Comparison of ENCODE assay signal across 10 mouse cellular contexts in the genomic region with DNA sequence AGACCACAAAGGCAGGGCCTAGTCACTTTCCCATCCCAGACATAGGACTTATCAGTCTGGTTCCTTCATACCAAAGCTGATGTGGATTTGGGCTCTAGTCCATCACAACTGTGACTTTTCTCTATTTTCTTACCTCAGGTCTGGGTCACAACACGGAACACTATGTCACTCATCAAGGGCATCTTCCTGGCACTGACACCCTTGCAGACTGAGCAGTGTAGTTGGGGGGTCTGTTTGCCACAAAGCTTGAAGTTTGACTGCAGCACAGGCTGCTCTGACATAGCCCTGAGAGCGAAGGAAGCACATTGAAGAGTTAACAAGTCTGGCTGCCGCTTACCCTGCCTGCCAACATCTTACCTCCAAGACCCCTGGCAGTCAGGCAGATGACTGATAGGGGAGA. TPM values are rescaled to one million over a fixed set of nuclear protein-coding genes. Genes with fewer than 3 reads are reported as not detected.
A peak's percentile ranks its signal among the peaks of the same experiment; 100 is the strongest.
DNase-seq lines count a peak whose midpoint lies in the region; ATAC-seq lines count a peak whose summit lies in the region.
"Had no signal": no experiment of that assay in that cellular context is flagged by ENCODE, and none has a peak within 500 bp of the region (broad histone marks: within the 10 kb centered on the region; RNA-seq: fewer than 3 reads in every experiment).

No protein-coding gene starts in this region.

- H3K4me2 ChIP-seq in neural tube, embryonic 11.5 days (ENCODE audit: low read depth): peak overlapping the region; percentile 25; the same call in 1 of the 2 replicates
- peak overlapping the region; percentile 98 for H3K4me2 ChIP-seq in limb, embryonic 12.5 days
- peak overlapping the region; percentile 99 for H3K4me2 ChIP-seq in neural tube, embryonic 14.5 days (ENCODE audit: low read depth, low read length)

- 0 out of 2 replicates have a peak, but pooled peaks cover 2% of the 10 kb centered on the region for H3K9me3 ChIP-seq in erythroblast, embryonic 14.5 days (ENCODE audit: control insufficient read depth, low read length)
- H3K9me3 ChIP-seq in neural tube, embryonic 11.5 days (ENCODE audit: control insufficient read depth, low read length): no peaks in the 10 kb centered on the region
- H3K9me3 ChIP-seq in limb, embryonic 12.5 days: no peaks in the 10 kb centered on the region
- H3K9me3 ChIP-seq in neural tube, embryonic 14.5 days (ENCODE audit: control insufficient read depth, low read length): no peaks in the 10 kb centered on the region

- no peak for DNase-seq in neural tube, embryonic 11.5 days (ENCODE audit: low spot score)
- DNase-seq in neural tube, embryonic 10.5 days (ENCODE audit: extremely low spot score, low spot score): no peak
- DNase-seq in left cerebral cortex, postnatal 4 days: no peak
- no peak for DNase-seq in spleen, postnatal 4 days (ENCODE audit: low spot score in 2 of 2)
- DNase-seq: kidney, adult 2 months had no signal

- peaks cover 45% of the 10 kb centered on the region for H3K4me1 ChIP-seq in erythroblast, embryonic 14.5 days (ENCODE audit: control insufficient read depth)
- H3K4me1 ChIP-seq in neural tube, embryonic 11.5 days (ENCODE audit: control insufficient read depth, insufficient read depth, low read length): peaks cover 19% of the 10 kb centered on the region
- H3K4me1 ChIP-seq in limb, embryonic 12.5 days (replicated peaks): peaks cover 54% of the 10 kb centered on the region
- H3K4me1 ChIP-seq in neural tube, embryonic 14.5 days (ENCODE audit: control insufficient read depth, insufficient read depth, low read length): peaks cover 38% of the 10 kb centered on the region

- intact Hi-C loops in left cerebral cortex, postnatal 4 days (cut with DNase I): no loop called here

- H3K27ac ChIP-seq in neural tube, embryonic 11.5 days (ENCODE audit: low read depth, low read length): no peak overlapping the region
- no peak overlapping the region for H3K27ac ChIP-seq in limb, embryonic 12.5 days
- H3K27ac ChIP-seq in neural tube, embryonic 14.5 days (ENCODE audit: low read depth, low read length): no peak overlapping the region
- H3K27ac ChIP-seq: macrophage had no signal

- H3K27me3 ChIP-seq in erythroblast, embryonic 14.5 days (ENCODE audit: control insufficient read depth): no peaks in the 10 kb centered on the region
- H3K27me3 ChIP-seq in neural tube, embryonic 11.5 days (ENCODE audit: control insufficient read depth, insufficient read depth, low read length): no peaks in the 10 kb centered on the region
- H3K27me3 ChIP-seq in limb, embryonic 12.5 days: no peaks in the 10 kb centered on the region
- no peaks in the 10 kb centered on the region for H3K27me3 ChIP-seq in neural tube, embryonic 14.5 days (ENCODE audit: control insufficient read depth, insufficient read depth, low read length)

- no peak for ATAC-seq in erythroblast, adult 5-6 weeks (replicated peaks; ENCODE audit: low FRiP score, poor library complexity, severe bottlenecking)
- ATAC-seq in neural tube, embryonic 11.5 days (ENCODE audit: insufficient read depth, low FRiP score, low TSS enrichment): no peak
- ATAC-seq in limb, embryonic 12.5 days (ENCODE audit: insufficient number of reproducible peaks, insufficient read depth, low FRiP score, low TSS enrichment, low read depth): no peak
- no peak for ATAC-seq in neural tube, embryonic 14.5 days (ENCODE audit: low read depth)

- H3K4me3 ChIP-seq in erythroblast, embryonic 14.5 days (replicated peaks): peak overlapping the region; percentile 41
- H3K4me3 ChIP-seq in neural tube, embryonic 11.5 days (ENCODE audit: low read depth, low read length): no peak overlapping the region
- H3K4me3 ChIP-seq in limb, embryonic 12.5 days (replicated peaks): peak overlapping the region; percentile 18
- H3K4me3 ChIP-seq in neural tube, embryonic 14.5 days (ENCODE audit: low read depth, low read length): peak overlapping the region; percentile 4; the same call in 1 of the 2 replicates

- no peak overlapping the region for H3K9ac ChIP-seq in neural tube, embryonic 11.5 days (ENCODE audit: low read length)
- H3K9ac ChIP-seq in limb, embryonic 12.5 days (replicated peaks): no peak overlapping the region; the same call in 1 of the 2 replicates
- peak overlapping the region; percentile 34; the same call in 1 of the 2 replicates for H3K9ac ChIP-seq in neural tube, embryonic 14.5 days (replicated peaks; ENCODE audit: low read depth, low read length)

- WGBS in neural tube, embryonic 11.5 days: 85% methylated on average over 3 of the region's 3 CpGs
- 74% methylated on average over 3 of the region's 3 CpGs for WGBS in limb, embryonic 12.5 days
- 85% methylated on average over 3 of the region's 3 CpGs for WGBS in neural tube, embryonic 14.5 days

- H3K36me3 ChIP-seq in erythroblast, embryonic 14.5 days (ENCODE audit: control insufficient read depth): peaks cover 85% of the 10 kb centered on the region
- peaks cover 6% of the 10 kb centered on the region; the same call in 1 of the 2 replicates for H3K36me3 ChIP-seq in neural tube, embryonic 11.5 days (ENCODE audit: control insufficient read depth, insufficient read depth, low read length)
- H3K36me3 ChIP-seq in limb, embryonic 12.5 days: peaks cover 74% of the 10 kb centered on the region
- peaks cover 44% of the 10 kb centered on the region for H3K36me3 ChIP-seq in neural tube, embryonic 14.5 days (ENCODE audit: control insufficient read depth, insufficient read depth, low read length)

RNA-seq across cellular contexts. Expression of gene Rbm15b, which starts 4.1 kb away (rescaled TPM):
- polyA plus RNA-seq in erythroblast, embryonic 14.5 days (2012): 1.4 and 1.9 TPM in 2 replicates
- 4.2 and 6.9 TPM in 2 replicates for total RNA-seq in erythroblast, adult 5-6 weeks (2015; ENCODE audit: low replicate concordance)
- total RNA-seq in erythroblast, adult 5-6 weeks (2017; ENCODE audit: low replicate concordance): 8.6 and 10.2 TPM in 2 replicates
- polyA plus RNA-seq in neural tube, embryonic 11.5 days (2014; fragmentation: Nextera tagmentation; extraction: Ambion mirVana): 31.4 and 32.9 TPM in 2 replicates
- 25.9 TPM in 2 replicates for polyA plus RNA-seq in limb, embryonic 12.5 days (2016; fragmentation: Nextera tagmentation; extraction: Ambion mirVana)
- polyA plus RNA-seq in neural tube, embryonic 14.5 days (2014; fragmentation: Nextera tagmentation; extraction: Ambion mirVana): 20.0 and 22.1 TPM in 2 replicates
- total RNA-seq in left cerebral cortex, postnatal 4 days (2021): 10 to 100 TPM; 90.2 to 93.0 TPM

RNA-seq across cellular contexts. Expression of gene Manf, which starts 8.7 kb away (rescaled TPM):
- polyA plus RNA-seq in erythroblast, embryonic 14.5 days (2012): 7.1 and 10.6 TPM in 2 replicates
- 112 and 129 TPM in 2 replicates for total RNA-seq in erythroblast, adult 5-6 weeks (2015; ENCODE audit: low replicate concordance)
- total RNA-seq in erythroblast, adult 5-6 weeks (2017; ENCODE audit: low replicate concordance): 49.9 and 77.7 TPM in 2 replicates
- polyA plus RNA-seq in neural tube, embryonic 11.5 days (2014; fragmentation: Nextera tagmentation; extraction: Ambion mirVana): 284 and 297 TPM in 2 replicates
- polyA plus RNA-seq in limb, embryonic 12.5 days (2016; fragmentation: Nextera tagmentation; extraction: Ambion mirVana): 229 and 233 TPM in 2 replicates
- polyA plus RNA-seq in neural tube, embryonic 14.5 days (2014; fragmentation: Nextera tagmentation; extraction: Ambion mirVana): 165 and 166 TPM in 2 replicates
- 100 to 1,000 TPM; 162 to 193 TPM for total RNA-seq in left cerebral cortex, postnatal 4 days (2021)

Comparison
In these comparisons a context has a peak if more than half of its experiments do, and no peak if none do; other contexts are left out.
1. H3K4me2 ChIP-seq: peak in every context shown above with its lines; median percentile 99 in neural tube, embryonic 14.5 days; 98 in limb, embryonic 12.5 days; 25 in neural tube, embryonic 11.5 days.
2. RNA of gene Manf, which starts 8.7 kb away (polyA plus RNA-seq): 284 to 297 TPM in neural tube, embryonic 11.5 days, 229 to 233 TPM in limb, embryonic 12.5 days and 165 to 166 TPM in neural tube, embryonic 14.5 days; 7.1 to 10.6 TPM in erythroblast, embryonic 14.5 days; every median in the first group is over 10 times any median in the second.